Mouse (Mus musculus) neural tube, embryonic 10.5 days (tissue): ENCODE results near the gene Chaf1a.

Source experiments
- DNase-seq: peaks from one replicate; pipeline ENCODE4 v3.0.0-alpha.2; 2017; ENCODE audit warnings: low spot score; ENCODE audit errors: extremely low spot score

Chaf1a gene

DNA sequence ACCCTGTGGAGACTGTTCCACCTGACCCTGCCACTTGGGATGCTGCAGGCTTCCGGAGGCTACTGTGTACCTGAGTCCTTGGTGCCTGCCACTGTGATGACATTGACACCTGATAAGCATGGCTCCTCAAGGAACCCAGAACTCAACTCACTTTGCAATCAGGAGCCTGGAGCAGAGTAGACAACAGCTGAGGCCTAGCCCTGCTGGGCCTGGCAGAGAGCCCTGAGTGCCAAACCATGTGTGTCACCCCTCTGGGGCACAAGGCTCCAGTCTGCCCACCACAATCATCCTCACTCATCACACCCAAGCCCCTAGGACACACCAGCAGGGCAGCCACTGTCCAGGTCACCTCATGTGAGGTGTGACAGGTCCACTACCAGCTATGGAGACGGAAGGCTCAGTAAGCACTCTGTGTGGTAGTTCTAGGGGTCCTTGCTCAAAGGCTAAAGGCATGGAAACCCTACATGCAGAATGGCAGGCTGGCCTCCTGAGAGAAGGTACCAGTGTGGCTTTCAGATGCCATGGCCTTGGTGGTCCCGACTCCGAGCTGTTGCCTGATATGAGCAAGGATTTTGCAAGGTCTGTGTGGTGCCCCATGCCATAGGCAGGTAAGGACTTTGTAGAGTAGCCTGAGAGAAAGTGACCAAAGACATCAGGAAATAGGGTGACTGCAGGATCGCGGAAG lies 19.7 kb upstream of the Chaf1a start:
- DNase-seq = no peak

DNA sequence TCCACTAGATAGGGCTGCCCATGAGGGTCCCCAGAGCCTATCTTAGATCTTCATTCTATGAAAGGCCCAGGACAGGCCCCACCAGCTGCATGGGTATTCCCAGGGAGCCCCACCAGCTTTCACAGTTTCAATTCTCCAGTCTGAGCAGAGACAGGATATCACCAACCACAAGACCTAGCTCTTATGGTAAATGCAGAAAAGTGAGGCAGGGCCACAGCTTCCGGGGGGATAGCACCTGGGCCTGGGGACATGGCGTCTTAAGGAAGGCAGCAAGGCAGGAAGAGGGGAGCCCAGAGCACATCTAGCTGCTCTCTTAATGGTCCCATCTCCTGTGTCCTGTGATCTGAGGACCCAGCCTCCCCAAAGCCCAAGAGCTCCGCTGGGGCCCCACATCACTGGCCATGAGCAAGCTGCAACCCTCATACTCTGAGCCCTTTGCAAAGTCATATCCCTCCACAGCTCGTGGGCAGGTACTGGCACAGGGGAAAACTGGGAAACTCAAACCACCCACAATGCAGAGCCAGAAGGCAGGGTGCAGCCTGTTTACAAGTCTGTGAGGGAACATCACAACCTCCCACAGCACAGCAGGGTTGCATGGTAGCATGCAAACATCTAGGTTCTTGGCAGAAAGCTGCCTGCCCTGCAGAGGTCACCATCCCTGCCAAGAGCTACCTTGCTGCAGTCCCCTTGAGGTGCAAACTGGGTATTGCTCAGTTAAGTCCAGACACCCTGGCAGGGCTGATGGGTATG lies 18.9 kb upstream of the Chaf1a start:
- no peak for DNase-seq

DNA sequence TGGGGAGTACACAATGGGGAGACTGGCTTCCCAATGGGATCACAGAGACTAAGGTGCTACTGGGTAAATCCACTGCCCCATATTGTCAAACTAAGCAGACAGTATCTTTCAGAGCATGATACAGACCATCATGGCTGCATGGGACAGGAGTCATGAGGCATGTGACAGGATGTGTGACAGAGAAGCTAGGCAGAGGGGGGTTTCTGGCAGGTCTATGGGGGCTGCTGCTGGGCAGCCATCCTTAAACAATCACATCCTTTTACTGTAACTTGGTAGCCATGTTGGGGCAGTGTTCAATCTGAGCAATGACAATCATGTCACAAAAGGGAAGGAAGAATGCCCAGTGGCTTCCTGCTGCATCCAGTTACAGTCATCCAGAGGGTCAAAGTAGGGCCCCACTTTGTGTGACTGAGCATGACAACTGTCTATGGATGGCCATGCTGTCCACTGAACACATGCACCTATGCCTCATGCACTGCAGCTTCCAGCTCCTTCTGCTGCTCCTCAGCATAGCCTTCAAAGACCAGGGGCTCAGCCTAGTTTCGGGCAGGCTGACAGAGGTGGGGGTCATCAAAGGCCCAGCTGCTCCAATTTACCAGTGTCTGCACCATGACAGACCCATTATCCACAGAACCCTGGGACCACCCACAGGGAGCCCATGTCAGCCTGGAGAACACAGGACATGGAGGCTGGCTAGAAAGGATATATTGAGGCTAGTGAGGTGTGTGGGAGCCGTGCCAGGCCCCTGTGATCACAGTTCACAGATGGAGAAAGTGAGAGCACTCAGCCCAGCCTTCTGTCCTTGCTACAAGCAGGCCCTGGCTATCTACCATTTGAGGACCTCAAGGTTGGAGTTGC lies 17.9 kb upstream of the Chaf1a start:
- DNase-seq = no peak

DNA sequence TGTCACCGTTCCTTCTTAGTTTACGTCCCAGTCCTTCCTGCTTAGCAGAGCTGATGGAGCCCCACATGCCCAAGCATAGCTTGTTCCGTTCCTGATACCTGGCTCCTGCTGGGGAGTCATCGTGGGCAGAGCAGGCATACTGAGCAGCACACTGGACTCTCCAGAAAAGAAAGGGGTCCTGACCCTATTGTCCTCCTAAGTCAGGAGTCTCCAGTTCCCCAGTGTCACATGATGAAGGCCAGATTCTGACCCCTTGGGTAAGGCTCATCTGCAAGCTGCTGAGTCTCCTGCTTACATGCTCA lies 17.3 kb upstream of the Chaf1a start:
- DNase-seq = no peak

DNA sequence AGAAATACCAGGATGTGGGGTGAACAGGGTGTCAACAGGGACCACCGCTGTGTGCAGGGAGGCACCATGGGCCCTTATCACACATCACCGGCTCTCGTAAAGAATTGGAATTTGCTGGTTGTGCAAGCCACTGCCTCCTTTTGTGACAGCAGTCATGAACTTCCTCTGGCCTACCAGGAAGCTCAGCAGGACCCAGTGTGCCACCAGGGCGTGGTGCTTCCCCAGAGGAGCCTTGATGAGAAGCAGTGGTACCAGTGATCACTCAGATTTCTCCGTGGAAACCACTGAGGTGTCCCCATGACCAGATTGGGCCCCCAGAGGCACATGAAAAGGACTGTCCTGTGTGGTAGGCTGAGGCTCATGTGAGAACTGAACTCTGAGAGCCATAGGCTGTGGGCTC lies 16.9 kb upstream of the Chaf1a start:
- no peak for DNase-seq

- no peak for DNase-seq
Observed at GRCm38 (mm10) chr17:56024476-56024875, 15.8 kb upstream of the Chaf1a start.

DNA sequence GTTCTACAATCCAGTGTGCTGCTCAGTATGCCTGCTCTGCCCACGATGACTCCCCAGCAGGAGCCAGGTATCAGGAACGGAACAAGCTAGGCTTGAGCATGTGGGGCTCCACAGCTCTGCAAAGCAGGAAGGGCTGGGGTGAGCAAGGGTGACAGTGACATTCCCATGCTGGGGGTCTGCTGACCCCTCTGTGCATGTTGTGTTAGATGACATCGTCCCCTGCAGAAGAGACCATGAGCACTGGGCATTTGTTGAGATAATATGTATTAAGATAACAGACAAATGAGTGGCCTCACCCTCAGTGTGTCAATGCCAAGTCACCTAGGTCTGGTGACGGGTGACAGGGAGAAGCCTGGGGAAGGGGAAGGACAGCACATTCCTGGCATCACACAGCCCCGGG lies 15.3 kb upstream of the Chaf1a start:
- DNase-seq = no peak

- no peak for DNase-seq
Observed at GRCm38 (mm10) chr17:56026303-56026702, 13.9 kb upstream of the Chaf1a start.

DNA sequence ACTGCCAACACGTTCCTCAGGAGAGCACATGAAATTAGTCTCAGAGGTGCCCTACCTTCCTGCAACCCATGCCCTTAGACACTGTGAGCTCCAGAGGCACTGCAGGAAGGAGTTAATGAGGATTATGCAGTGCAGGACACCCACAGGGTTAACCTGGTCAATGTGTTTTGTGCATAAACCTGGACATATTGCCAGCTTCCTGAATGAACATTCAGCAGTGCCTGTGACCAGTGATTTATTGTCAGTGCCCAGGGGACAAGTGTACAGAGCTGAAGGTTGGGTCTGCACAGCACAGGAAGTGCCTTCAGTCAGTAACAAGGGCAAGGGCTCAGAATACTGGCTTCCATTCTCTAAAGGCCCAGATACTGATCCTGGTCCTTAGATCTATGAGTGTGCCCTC lies 13.4 kb upstream of the Chaf1a start:
- DNase-seq = no peak

DNA sequence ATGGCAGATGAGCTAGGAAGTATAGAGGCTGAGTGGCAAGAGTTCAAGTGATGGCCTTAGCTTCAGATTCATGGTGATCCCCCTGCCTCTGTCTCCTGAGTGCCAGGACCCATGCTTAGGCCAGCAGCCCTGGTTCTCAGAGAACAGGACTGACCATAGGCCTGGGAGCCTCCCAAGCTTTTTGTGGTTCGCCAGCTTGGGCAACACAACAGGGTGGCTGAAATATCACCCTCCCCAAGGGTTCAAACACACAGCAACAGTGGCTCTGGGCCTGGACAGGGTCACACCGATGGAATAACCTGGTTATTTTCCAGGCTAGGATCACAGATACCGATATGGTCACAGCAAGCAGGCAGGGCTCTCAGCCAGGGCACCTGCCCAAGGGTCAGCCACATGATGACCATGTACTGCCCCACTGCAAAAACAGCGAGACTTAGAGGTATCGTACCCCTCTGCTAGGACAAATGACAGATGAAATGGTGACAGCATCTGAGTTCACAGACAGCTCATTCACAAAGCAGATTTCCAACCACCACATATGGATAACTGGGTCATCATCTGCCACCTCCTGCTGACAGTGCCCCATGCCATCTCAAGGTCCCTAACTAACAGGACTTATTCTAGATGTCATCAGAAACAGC lies 12.3 kb upstream of the Chaf1a start:
- no peak for DNase-seq

DNA sequence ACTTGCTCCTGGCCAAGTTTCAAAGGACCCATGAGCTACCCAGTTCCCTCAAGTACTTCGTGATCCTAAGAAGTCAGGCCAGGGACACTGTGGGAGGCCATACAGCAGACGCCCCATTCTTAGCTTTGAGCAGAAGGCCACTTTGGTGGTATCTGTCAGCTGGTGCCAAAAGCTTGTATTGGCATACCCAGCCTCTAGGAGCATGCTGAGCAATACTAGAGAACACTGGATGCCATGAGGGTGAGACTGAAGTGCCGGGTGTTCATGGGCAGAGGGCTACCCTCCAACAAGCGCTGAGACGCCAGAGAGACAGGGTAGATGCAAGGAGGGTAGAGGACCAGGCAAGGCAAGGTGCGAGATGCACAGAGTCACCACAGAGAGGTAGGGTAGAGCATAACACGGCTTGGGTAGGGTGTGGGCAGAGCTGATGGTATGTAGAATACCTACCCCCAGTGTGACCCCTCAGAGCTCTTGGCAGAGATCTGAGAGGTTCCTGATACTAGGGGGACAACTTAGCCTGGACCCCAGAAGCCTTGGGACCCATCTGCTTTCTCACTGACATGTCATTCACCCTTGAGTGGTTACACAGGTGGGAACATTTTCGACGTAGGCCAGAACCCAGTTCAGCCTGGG lies 9.9 kb upstream of the Chaf1a start:
- no peak for DNase-seq

DNA sequence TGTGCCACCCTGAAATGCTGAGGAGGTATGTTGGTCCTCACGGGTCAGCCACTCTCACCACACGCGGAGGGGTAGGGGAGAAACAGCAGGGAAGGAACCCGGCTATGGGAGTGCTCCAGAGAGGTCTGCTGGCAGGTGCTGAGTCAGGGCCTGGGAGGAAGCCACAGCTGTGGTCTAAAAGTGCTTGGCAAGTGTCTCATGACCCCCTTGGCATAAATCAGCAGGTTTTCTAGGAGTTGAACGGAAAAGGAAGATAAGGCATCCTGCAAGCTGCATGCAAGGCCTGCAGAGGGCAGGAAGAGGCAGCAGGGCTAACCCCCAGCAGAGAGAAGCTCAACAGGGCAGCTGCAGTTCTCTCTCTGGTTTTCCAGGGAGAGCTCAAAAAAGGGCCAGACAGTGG lies 9.3 kb upstream of the Chaf1a start:
- no peak for DNase-seq

DNA sequence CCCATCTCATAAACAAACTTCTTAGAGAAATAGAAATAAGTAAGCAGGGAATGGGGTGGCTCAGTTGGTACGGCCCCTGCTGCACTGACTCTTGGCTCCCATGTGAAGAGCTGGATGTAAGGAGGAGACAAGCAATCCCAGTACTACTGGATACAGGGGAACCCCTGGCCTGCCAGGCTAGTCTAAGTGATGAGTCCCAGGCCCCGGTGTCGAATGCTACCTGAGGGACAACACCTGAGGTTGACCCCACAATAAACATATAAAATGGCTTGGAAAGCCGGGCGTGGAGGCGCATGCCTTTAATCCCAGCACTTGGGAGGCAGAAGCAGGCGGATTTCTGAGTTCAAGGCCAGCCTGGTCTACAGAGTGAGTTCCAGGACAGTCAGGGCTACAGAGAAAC lies 8.8 kb upstream of the Chaf1a start:
- no peak for DNase-seq

- no peak for DNase-seq
Observed at GRCm38 (mm10) chr17:56032127-56032733, 8.0 kb upstream of the Chaf1a start.

DNA sequence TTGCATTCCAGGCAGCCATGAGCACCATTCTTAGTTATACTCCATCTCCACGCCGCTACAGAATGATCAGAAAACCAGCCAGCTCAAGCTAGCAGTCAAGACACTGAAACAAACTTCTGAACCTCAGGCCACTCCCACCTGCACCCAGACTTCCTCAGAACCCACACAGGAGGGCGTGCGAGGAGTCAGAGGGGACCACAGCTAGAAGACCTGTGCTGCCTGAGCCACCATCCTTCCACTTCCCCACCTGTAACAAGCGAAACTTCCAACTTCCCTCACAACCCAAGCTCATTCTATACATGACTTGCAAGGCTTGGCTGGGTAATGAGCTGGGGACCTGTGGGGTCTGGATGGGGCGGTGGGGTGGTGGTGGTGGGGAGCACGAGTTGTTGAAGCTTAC lies 7.4 kb upstream of the Chaf1a start:
- no peak for DNase-seq

DNA sequence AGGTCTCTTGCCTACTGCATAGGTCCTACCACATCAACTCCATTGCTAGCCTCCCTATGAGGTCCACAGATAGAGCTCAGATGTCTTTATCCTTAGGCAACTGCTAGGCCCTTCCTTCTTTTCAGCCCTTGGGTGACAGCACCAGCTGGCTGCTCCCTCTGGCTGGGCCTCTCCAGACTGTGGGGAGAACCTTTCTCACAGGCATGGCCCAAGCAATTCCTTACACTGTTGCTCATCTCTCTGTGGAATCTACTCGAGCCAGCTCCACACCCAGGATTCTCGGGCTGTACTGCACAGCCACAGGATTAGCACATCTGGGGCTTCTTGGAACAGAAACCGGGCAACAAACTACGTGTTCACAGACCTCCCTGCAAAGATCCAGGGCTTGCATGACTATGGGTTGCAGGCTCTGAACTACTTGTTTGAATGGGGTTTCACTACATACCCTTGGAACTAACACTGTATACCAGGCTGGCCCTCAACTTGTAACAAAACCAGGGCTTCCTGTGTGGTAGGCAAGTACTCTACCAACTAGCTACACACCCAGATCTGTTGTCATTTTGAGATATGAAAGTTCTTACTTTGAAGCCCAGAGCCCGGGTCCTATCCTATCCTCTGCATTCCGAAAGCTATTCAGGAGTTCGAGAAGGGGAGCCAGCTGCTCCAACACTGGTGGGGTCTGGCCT lies 6.1 kb upstream of the Chaf1a start:
- no peak for DNase-seq

GRCm38 (mm10) chr17:56034726-56035100 lies 5.5 kb upstream of the Chaf1a start:
- no peak for DNase-seq

DNA sequence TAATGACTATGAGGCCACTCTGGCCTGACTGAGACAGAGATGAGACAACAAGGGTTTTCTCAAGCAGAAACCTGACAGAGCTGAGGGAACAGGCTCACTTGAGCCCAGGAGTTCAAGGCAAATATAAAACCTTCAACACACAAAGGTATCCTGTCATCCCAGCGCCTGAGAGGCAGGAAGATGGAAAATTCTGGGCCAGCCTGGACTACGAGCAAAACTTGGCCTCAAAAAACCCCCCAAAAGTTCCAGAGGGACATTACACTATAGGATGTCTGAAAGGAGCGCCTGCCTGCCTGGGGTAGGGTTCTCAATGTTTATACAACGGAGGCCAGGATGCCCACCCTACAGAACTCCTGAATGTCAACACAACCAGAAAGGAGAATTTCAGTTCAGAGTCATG lies 5.0 kb upstream of the Chaf1a start:
- no peak for DNase-seq

DNA sequence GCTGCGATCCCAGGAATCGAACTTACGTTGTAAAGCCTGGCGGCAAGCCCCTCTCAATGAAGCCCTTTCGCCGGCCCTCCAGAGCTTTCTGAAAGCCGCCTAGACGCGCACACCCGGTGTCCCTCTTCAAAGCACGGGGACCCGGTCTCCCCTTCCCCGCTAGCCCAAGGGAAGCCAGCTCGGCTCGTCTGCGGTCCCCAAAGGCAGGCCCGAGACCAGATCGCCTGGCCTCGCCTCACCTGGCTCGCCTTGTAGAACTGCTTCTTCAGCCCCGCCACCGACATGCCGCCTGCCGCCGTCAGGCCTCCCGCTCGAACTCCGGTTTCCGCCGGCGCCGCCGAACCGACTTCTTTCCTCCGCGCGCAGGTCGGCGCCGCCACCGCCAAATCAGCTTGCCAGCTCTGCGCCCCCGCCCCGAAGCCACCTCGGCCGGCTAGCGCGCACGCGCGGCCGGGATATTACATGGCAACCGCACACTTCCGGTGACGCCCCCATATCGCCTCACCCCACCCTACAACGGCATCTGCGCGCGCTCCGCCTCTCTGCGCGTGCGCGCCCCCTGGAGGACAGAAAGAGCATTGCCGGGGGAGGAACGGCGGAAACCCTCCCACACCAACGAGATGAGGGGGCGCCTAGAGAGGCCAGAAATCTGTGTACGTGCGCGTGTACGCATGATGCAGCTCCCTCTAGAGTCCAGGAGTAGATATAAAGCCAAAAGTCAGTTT lies 3.9 kb upstream of the Chaf1a start, which contains the start of gene Sh3gl1:
Sh3gl1 (minus strand) TSS at position 460 of the 725 bp plus-strand sequence.
- DNase-seq = peak; percentile 100

- DNase-seq = no peak
Observed at GRCm38 (mm10) chr17:56036901-56037287, 3.3 kb upstream of the Chaf1a start.
